Mouse (Mus musculus): Measurements from ENCODE around the gene Epn2.

Gene Epn2

DNA sequence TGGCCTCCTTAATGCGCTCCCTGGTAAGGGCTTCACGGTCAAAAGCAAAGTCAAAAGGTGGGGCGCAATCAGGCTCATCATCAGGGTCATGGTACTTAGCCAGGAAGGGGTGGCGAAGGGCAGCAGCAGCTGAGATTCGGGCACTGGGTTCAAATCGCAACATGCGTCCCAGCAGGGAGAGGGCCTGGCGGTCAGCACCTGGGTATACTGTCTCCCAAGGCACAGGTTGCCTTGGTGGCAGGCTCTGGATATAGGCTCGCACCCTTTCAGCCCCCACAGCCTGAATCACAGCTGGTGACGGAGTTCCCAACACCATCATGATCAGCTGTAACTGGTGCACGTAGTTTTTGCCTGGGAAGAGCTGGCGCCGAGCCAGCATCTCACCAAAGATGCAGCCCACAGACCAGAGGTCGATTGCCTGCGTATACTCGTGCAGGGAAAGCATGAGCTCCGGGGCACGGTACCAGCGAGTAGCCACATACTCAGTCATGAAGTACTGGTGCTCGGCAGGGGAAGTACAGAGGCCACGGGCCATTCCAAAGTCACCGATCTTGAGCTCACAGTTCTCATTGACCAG, 88.5 kb downstream of the Epn2 start:
- no peak for DNase-seq (ENCODE audit: low read depth, low spot score)

DNA sequence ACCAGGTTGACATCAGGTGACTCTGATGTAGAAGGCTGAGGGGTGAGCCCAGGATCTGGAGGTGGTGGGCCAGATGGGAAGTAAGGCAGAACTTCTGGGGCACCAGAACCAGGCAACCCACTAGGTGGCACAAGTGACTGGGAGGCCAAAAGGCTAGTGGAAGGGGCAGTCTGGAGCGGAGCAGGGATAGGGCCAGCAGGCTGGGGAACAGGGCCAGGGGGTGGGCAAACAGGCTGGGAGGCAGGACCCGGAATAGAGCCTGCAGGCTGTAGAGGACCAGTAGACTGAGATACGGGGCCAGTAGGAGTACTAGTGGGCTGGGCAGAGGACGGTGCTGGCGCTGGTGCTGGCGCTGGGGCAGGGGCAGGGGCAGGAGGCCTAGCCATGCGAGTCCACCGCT, 89.6 kb downstream of the Epn2 start:
- DNase-seq (ENCODE audit: low read depth, low spot score) = no peak

GRCm38 (mm10) chr11:61489085-61489484, 90.4 kb downstream of the Epn2 start:
- DNase-seq (ENCODE audit: low read depth, low spot score) = no peak

- DNase-seq (ENCODE audit: low read depth, low spot score) = no peak
These were observed 91.6 kb downstream of the Epn2 start for GRCm38 (mm10) chr11:61487936-61488335.

GRCm38 (mm10) chr11:61487401-61487800, 92.1 kb downstream of the Epn2 start:
- DNase-seq (ENCODE audit: low read depth, low spot score) = no peak

DNA sequence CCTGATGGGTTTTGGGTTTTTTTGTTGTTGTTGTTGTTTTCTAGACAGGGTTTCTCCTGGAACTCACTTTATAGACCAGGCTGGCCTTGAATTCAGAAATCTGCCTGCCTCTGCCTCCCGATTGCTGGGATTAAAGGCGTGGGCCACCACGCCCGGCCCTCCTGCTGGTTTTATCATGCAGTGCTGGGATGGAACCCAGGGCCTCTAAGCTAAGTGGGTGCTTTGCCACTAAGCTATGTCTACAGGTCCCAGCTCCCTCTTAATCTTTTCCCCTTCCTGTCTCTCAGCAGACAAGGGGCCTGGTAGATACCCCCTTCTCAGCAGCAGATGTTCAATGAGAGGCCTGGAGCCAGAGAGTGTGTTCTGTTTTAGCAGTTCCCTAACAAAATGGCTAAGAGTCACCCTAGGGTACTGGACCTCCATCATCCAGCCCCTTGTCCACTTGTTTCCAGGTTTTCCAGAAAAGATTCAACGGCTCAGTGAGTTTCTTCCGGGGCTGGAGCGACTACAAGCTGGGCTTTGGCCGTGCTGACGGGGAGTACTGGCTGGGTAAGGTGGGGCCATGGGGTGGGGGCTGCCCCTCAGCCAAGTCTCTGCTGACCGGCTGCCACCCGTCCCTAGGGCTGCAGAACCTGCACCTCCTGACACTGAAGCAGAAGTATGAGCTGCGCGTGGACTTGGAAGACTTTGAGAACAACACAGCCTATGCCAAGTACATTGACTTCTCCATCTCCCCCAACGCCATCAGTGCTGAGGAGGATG, 92.8 kb downstream of the Epn2 start:
- no peak for DNase-seq (ENCODE audit: low read depth, low spot score)

GRCm38 (mm10) chr11:61485541-61486457, 93.7 kb downstream of the Epn2 start:
- no peak for DNase-seq (ENCODE audit: low read depth, low spot score)

DNA sequence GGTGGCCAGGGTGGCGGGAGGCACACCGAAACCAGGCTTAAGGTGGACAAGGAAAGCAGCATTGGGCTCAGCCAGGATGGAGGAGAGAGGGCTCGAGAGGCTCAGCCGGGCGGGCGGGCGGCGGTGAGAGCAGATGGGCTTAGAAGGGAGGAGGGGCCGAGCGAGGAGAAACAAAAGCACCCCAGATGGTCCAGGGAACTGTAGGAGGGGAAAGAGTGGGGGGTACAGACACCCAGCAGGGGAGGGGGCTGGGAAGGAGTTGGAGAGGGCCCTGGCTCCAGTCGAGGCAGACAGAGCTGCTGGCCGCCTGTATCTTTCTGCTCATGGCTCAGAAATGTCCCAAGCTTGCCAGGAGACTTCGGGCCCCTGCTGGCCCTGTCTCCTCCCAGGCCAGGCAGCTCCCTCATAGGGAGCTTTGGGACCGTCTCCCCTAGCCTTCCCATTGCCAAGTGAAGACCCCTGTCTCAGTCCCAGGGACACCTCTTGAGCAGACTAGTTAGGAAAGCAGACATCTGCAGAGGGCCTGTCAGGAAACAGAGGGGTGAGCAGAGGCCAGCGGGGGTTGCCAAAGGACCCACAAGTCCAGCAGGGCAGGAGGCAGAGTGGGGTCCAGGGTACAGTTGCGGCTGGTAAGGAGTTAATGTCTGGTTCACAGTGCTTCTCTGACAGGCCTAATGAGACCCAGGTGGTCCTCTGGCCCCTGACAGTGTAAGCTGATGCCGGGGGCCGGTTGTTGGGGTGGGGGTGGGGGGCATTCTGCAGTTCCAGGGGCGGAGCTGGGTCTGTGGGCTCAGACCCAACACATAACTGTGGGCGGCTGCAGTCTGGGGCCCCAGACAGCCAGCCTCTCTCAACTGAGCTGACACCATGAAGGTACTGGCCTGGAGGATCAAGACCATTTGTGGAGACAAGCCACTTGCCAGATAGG, 94.6 kb downstream of the Epn2 start, which contains the start of gene Mfap4:
TSS of gene Mfap4 (plus strand) at position 819 of the 928 bp plus-strand sequence.
- DNase-seq (ENCODE audit: low read depth, low spot score) = no peak

- no peak for DNase-seq (ENCODE audit: low read depth, low spot score)
These were observed 95.3 kb downstream of the Epn2 start for GRCm38 (mm10) chr11:61484256-61484612.

DNA sequence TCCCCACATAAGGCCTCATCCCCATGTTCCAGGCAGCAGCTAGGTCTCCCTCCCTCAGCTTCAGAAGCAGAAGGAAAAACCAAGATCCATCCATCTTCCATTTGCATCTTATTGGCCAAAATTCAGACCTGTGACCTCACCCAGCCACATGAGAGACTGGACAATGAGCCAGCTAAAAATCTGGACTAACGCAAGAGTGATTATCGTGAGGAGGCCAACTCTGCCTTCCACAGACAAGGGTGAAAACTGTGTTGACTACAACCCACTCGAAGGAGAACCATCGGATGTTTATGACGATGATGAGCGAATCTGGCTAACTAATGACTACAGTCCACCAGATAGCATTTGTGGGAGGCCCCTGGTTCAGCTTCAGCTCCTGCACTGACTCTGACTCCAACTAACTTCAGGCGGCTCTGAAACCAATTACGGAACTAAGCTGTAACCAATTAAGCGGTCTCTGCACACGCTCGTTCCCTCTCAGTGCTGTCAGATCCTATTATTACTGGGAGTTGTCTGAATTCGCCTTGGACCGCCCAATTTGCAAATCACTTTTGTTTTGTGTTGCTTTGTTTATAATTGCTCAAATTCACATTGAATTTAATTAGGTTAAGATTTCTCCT, 96.2 kb downstream of the Epn2 start:
- no peak for DNase-seq (ENCODE audit: low read depth, low spot score)

DNA sequence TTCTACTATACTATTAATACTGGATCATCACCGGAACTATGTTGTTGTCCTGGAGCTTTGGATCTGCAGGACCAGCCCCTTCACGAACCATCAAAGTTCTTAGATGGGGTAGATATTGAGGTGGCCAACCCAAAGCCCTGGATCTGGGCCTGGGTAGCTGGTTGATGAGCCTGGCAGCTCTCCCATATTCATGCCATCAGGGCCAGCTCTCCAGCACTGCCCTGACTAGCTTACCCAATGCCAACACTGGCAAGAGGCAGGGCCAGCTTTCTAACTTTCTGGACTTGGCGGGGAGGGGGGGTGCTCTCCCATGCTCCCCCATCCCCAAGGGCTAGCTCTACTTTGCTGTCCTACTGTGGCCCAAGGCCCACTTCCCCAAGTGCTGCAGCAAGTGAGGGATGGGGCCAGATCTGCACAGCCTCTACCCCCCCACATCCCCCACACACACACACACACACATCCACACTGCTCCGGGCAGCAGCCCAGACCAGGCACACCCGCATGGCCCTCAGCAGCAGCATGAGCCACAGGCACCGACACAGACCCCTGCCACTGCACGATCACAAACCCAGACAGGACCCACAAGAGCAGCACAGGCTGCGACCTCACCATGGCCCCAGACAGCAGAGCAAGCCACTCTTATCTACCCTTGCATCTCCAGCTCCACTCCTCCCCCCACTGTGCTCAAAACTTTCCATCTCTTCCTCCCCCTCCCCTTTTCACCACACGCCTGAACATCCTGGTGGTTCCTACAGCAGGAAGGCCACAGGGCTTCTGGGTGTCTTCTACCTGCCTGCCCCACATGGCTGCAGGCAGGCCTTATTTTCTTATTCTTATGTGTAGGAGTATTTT, 98.0 kb downstream of the Epn2 start:
- no peak for DNase-seq (ENCODE audit: low read depth, low spot score)

- DNase-seq (ENCODE audit: low read depth, low spot score) = no peak
These were observed 100.7 kb downstream of the Epn2 start for GRCm38 (mm10) chr11:61478788-61479187.

DNA sequence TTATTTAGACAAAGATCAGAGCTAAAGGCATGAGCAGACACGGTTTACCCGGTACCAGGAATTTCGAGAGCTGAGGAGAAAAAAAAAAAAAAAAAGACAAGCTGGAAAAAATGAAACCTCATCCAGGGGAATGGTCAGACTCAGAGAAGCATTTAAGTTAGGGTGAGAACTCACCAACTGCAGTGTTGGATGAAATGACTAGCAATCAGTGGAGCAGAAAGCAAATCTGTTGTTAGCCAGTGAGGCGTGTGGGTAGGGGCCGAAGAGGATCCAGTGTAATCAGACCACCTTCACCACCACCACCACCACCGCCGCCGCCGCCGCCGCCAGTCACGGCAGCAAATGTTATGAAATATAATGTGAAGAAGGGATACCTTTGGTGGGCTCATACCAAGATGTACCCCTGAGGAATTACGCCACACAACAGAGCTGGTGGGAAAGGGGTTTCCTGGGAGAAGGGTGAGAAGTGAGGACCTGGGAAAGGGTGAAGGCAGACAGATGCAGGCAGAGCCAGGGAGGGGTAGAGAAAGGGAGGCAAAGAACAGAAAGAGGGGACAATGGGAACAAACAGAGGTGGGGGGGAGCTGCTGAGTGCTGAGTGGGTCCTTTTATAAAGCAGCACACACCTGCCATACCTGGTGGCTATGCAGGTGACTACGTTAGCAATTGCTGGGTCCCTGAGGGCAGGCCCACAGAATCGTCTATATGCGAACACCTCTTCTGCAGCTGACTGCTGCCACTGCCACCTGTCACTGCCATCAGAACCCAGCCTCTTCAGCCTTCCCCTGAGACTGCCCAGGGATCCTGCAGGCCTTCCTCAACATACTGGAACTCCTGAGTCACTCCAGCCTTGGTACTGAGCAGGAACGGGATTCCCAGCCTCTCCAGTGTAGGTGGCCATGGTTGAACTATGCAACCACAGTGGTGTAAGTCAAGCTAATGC, 101.7 kb downstream of the Epn2 start:
- DNase-seq (ENCODE audit: low read depth, low spot score) = no peak

- DNase-seq (ENCODE audit: low read depth, low spot score) = peak; percentile 29
These were observed 102.6 kb downstream of the Epn2 start for GRCm38 (mm10) chr11:61476786-61477382.

DNA sequence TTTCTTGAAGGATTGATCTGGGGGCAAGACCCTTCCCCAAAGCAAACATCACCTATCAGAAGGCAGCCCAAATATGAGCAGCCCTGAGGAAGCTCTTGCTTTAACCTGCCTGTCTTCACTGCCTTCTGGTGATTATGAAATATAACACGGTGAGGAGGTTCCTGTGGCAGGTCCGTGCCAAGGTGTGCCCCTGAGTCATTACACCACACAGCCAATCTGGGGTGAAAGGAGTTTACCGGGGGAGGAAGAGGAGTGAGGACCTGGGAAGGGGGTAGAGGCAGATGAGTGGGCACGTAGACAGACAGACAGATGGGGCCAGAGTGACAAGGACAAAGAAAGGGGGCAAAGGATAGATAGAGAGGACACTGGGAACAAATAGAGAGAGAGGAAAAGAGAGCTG, 105.9 kb downstream of the Epn2 start:
- DNase-seq (ENCODE audit: low read depth, low spot score) = no peak

DNA sequence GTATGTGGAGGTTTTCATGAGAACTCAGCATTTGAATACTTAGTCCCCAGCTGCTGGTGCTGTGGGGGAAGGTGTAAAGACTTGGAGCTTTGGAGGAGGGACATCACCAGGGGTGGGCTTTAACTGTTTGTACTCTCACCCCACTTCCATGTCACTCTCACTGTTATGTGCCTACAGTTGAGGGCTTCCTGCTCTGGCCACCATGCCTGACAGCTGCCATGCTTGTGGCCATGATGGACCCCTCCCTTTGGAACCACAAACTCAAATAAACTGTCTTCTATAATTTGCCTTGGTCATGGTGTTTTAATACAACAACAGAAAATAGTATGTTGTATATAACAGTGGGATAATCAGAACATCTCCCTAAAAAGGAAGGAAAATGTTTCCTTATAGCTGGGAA, 108.6 kb downstream of the Epn2 start:
- DNase-seq (ENCODE audit: low read depth, low spot score) = no peak

DNA sequence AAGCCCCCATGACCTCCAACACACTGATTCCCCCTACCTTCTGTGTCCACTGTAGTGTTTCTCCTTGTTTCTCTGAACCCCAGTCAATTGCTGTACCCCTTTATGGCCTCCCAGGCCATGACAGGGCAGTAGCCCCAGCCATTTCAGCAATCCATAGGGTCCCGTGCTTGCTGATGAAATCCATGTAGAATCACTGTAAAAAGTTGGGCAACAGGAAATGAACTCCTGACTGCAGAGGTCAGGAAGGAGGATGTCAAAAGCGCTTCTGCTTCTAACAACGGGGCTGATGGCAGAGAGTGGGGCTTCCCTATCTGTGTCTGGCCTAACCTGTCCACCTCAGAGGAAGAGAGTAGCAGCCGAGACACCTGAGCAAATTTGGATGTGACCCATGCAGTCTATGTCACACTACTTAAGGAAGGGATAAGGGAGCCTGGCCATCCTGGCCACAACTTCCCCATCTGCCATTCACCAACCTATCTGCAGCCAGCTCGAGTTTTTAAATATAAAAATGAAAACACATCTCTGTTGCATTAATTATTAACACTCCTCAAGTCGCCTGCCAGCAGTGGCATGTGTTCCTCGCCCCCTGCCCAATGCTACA, 110.1 kb downstream of the Epn2 start:
- DNase-seq (ENCODE audit: low read depth, low spot score) = no peak

DNA sequence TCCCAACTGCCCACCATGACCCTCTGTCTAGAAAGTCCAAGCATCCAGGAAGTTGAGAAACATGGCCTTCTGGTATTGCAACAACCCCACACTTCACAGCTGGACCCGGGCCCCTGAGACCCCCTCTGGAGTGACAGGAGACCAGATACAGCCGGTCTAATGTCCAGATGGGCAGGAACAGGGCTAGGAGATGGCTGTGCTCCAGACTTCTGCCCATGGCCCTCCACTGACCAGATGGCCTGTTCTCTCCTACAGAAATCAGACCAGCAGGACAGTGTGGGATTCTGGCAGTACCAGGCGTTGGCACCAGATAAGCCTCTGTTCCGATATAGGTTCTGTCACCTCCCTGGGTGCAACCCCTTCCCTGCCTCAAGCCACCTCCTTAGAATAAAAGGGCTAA, 111.0 kb downstream of the Epn2 start:
- DNase-seq (ENCODE audit: low read depth, low spot score) = no peak
